Mouse (Mus musculus) limb, embryonic 10.5 days (tissue): ENCODE results near the gene 6330409D20Rik. TPM values are rescaled to one million over a fixed set of nuclear protein-coding genes. Genes with fewer than 3 reads are reported as not detected.

Experiments used
- DNase-seq: peaks from one replicate; pipeline ENCODE4 v3.0.0-alpha.2; 2017; ENCODE audit warnings: low spot score
- H3K27ac ChIP-seq: fragments of 300-500 bp; sonication (generic); 2 replicates; pipeline ENCODE4 v1.5.1; 2016; ENCODE audit warnings: mild to moderate bottlenecking
- H3K27me3 ChIP-seq: fragments of 300-500 bp; sonication (generic); 2 replicates; pipeline ENCODE4 v1.6.1; 2016; ENCODE audit warnings: low read depth, mild to moderate bottlenecking; ENCODE audit not compliant: poor library complexity, severe bottlenecking
- H3K36me3 ChIP-seq: fragments of 300-500 bp; sonication (generic); 2 replicates; pipeline ENCODE4 v1.6.1; 2016; ENCODE audit warnings: mild to moderate bottlenecking, moderate library complexity
- H3K4me1 ChIP-seq: fragments of 300-500 bp; sonication (generic); 2 replicates; pipeline ENCODE4 v1.6.1; 2016
- H3K4me3 ChIP-seq: fragments of 300-500 bp; sonication (generic); 2 replicates; pipeline ENCODE4 v1.5.1; 2016; ENCODE audit warnings: mild to moderate bottlenecking, moderate library complexity
- H3K9me3 ChIP-seq: fragments of 300-500 bp; sonication (generic); replicated peaks from 2 replicates; pipeline ENCODE4 v1.6.1; 2016; ENCODE audit warnings: mild to moderate bottlenecking
- WGBS: fragments of 180-500 bp; shearing (Covaris S2); methylation state at CpG from one replicate; pipeline ENCODE4 v1.1.7; 2016; 5-methylcytosine and 5-hydroxymethylcytosine counted together
- microRNA counts: library from miRNA; unstranded; fragments of <30 nt; microRNA quantifications from one replicate; lab custom pipeline; 2017
- microRNA-seq: library from miRNA; unstranded; fragments of <30 nt; microRNA quantifications from one replicate; pipeline ENCODE4, GENCODE M21; 2017
- polyA plus RNA-seq: library from polyadenylated mRNA; unstranded; fragments of >200 nt; fragmentation: Nextera tagmentation; extraction: Ambion mirVana; gene quantifications from 2 replicates; pipeline ENCODE4 v1.2.1, GENCODE M21; 2016

The 6330409D20Rik gene
- polyA plus RNA-seq, 1 experiment from 2014 or later, result not detected

DNA sequence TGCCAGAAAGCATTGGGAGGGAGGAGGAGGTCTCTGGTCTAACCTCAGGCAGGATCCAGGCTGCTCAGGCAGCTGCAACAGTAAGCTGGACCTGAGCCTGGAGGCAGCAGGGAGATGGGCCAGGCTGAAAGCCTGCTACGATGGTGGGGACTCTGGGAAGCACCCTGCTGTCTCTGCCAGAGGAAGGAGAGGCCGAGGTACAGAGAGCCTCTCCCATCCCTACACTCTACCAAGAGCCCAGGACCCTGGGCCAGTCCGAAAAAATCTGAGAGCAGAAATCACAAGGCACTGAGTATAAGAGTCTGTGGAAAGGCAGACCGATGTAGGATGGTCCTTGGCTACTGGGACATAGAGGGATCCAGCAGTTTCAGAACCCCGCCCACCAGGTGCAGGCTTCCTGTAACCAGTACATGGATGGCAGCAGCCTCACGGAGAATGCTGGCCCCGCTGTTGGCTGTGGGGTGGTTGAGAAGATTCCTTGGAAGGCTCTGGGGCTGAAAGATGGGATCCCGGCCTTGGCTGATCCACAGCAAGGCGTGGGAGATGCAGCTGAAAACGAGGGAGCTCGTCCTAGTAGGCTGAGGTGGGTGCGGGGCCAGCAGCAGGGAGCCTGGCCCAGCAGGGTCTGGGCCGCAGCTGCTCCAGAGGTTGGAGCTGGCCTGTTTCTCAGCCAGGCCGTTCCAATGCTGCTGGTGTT is 57.9 kb downstream of the 6330409D20Rik start:
- peaks cover 68% of the 10 kb centered on the region for H3K36me3 ChIP-seq
- H3K9me3 ChIP-seq, result no peaks in the 10 kb centered on the region
- no peak for DNase-seq
- no peak overlapping the region for H3K27ac ChIP-seq
- 85% methylated on average over 14 of the region's 14 CpGs for WGBS
- H3K4me3 ChIP-seq, result no peak overlapping the region
- peaks cover 25% of the 10 kb centered on the region for H3K4me1 ChIP-seq
- no peaks in the 10 kb centered on the region for H3K27me3 ChIP-seq

MicroRNA genes within 50 kb of the gene (microRNA counts, 519-probe panel; counts per million panel counts)
- 684 counts per million, percentile 72 among the panel's probes with 10 or more counts for microRNA mmu-miR-2861 (lab: Ali Mortazavi, UCI)

Small RNA genes within 50 kb of the gene (microRNA-seq; reads per million reads assigned to microRNA genes)
- gene Mir2861, result not detected
- not detected for gene Mir3960
- not detected for gene Mir8093

Other genes with a start within 250 kb of the 6330409D20Rik start
- 12.0 and 14.0 TPM in 2 replicates for gene Fam102a, start 205.7 kb downstream of the 6330409D20Rik start, polyA plus RNA-seq
- gene Dpm2, start 170.2 kb downstream of the 6330409D20Rik start, polyA plus RNA-seq, result 104 and 109 TPM in 2 replicates
- gene Pip5kl1, start 166.2 kb downstream of the 6330409D20Rik start, polyA plus RNA-seq, result 1.0 and 2.7 TPM in 2 replicates
- gene 9430097D07Rik, start 165.3 kb downstream of the 6330409D20Rik start, polyA plus RNA-seq, result 0.24 TPM in 1 of 2 replicates, not detected in the other
- 26.0 and 26.1 TPM in 2 replicates for gene St6galnac4, start 153.9 kb downstream of the 6330409D20Rik start, polyA plus RNA-seq
- 11.8 and 16.7 TPM in 2 replicates for gene St6galnac6, start 141.3 kb downstream of the 6330409D20Rik start, polyA plus RNA-seq
- gene Ak1, start 119.3 kb downstream of the 6330409D20Rik start, polyA plus RNA-seq, result 21.6 and 35.7 TPM in 2 replicates
- gene Eng, start 94.4 kb downstream of the 6330409D20Rik start, polyA plus RNA-seq, result 27.9 and 28.5 TPM in 2 replicates
- 31.6 and 35.4 TPM in 2 replicates for gene Fpgs, start 36.9 kb downstream of the 6330409D20Rik start, polyA plus RNA-seq
- gene Cdk9, start 27.9 kb downstream of the 6330409D20Rik start, polyA plus RNA-seq, result 156 and 160 TPM in 2 replicates
- gene Sh2d3c, start 20.0 kb downstream of the 6330409D20Rik start, polyA plus RNA-seq, result 16.2 and 20.9 TPM in 2 replicates
- 52.9 and 61.1 TPM in 2 replicates for gene Tor2a, start 16.2 kb upstream of the 6330409D20Rik start, polyA plus RNA-seq
- gene Ttc16, start 34.6 kb upstream of the 6330409D20Rik start, polyA plus RNA-seq, result 0.23 and 0.38 TPM in 2 replicates
- gene Ptrh1, start 34.8 kb upstream of the 6330409D20Rik start, polyA plus RNA-seq, result 5.3 and 5.6 TPM in 2 replicates
- 0.26 and 1.3 TPM in 2 replicates for gene Cfap157, start 43.4 kb upstream of the 6330409D20Rik start, polyA plus RNA-seq
- gene Stxbp1, start 106.2 kb upstream of the 6330409D20Rik start, polyA plus RNA-seq, result 10.9 and 12.9 TPM in 2 replicates
- gene Fam129b, start 135.1 kb upstream of the 6330409D20Rik start, polyA plus RNA-seq, result 40.9 and 47.9 TPM in 2 replicates
- 194 and 232 TPM in 2 replicates for gene Rpl12, start 220.5 kb upstream of the 6330409D20Rik start, polyA plus RNA-seq
- gene Lrsam1, start 220.6 kb upstream of the 6330409D20Rik start, polyA plus RNA-seq, result 5.3 and 7.5 TPM in 2 replicates
- gene Slc2a8, start 241.1 kb upstream of the 6330409D20Rik start, polyA plus RNA-seq, result 16.5 and 22.3 TPM in 2 replicates